Mouse (Mus musculus) kidney, adult 2 months (tissue): ENCODE data around the gene Far1. TPM values are rescaled to one million over a fixed set of nuclear protein-coding genes. Genes with fewer than 3 reads are reported as not detected.

Source experiments
- DNase-seq: peaks from one replicate; pipeline ENCODE4 v3.0.0; 2021
- H3K27ac ChIP-seq: fragments of 200-500 bp; 2 replicates; pipeline ENCODE4 v1.5.1; 2012; ENCODE audit warnings: low read depth, low read length, control low read depth, inconsistent platforms; ENCODE audit not compliant: insufficient read depth
- H3K27me3 ChIP-seq: fragments of 200-500 bp; replicated peaks from 2 replicates; pipeline ENCODE4 v1.6.1; 2012; ENCODE audit warnings: mild to moderate bottlenecking, moderate library complexity, low read length, inconsistent platforms; ENCODE audit not compliant: control insufficient read depth, insufficient read depth
- H3K36me3 ChIP-seq: fragments of 200-500 bp; 2 replicates; pipeline ENCODE4 v1.6.1; 2012; ENCODE audit warnings: mild to moderate bottlenecking, moderate library complexity, low read length, inconsistent platforms; ENCODE audit not compliant: control insufficient read depth, insufficient read depth
- H3K4me1 ChIP-seq: fragments of 200-500 bp; 2 replicates; pipeline ENCODE4 v1.6.1; 2011; ENCODE audit warnings: low read length; ENCODE audit not compliant: control insufficient read depth, insufficient read depth
- H3K4me3 ChIP-seq: fragments of 200-500 bp; 2 replicates; pipeline ENCODE4 v1.5.1; 2011; ENCODE audit warnings: mild to moderate bottlenecking, low read depth, low read length, control low read depth; ENCODE audit not compliant: insufficient read depth
- CTCF ChIP-seq: fragments of 200-500 bp; conservative IDR thresholded peaks from 2 replicates; pipeline ENCODE4 v1.5.1; 2011; ENCODE audit warnings: low read depth, mild to moderate bottlenecking, control low read depth, low read length, moderate library complexity, mixed read lengths; ENCODE audit not compliant: insufficient read depth, insufficient read length
- POLR2A ChIP-seq: fragments of 200-500 bp; IDR thresholded peaks from one replicate; pipeline ENCODE4 v1.6.1; 2011; ENCODE audit warnings: low read depth, low read length, control low read depth
- WGBS: fragments of 180-500 bp; shearing (Covaris S2); methylation state at CpG from one replicate; pipeline ENCODE4 v1.1.7; 2018; 5-methylcytosine and 5-hydroxymethylcytosine counted together
- polyA plus RNA-seq: library from polyadenylated mRNA; depleted of rRNA; stranded (reverse); fragments of >200 nt; gene quantifications from 2 replicates; pipeline ENCODE4 v1.2.3, GENCODE M21; 2012; rRNA removed

The Far1 gene
- polyA plus RNA-seq, 1 experiment: 28.6 TPM

DNA sequence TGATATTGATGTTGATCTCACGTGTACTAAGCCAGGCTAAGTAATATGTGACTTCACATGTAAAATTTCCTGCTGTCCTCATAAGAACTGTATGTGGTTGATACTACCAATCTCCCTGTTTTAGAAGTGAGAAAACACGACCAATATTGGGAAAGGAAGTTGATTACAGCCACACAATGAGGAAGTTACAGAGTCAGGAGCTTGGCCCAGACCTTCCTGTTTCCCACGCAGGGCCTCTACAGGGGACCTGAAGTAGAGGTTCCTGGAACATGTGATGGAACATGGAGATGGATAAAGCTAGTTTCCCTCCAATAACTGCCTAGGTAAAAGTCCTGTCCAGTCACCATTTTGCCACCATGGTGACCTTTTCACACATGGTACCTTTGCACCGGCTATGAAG lies 99.0 kb downstream of the Far1 start:
- Histone ChIP-seq H3K27ac (no peak overlapping the region), H3K4me3 (no peak overlapping the region), H3K4me1 (peaks cover 3% of the 10 kb centered on the region; the same call in 1 of the 2 replicates), H3K36me3 (no peaks in the 10 kb centered on the region), H3K27me3 (no peaks in the 10 kb centered on the region)
- WGBS: 77% methylated on average over 4 of the region's 4 CpGs
- no peak for TF ChIP-seq POLR2A
- TF ChIP-seq CTCF: no peak
- DNase-seq: no peak

GRCm38 (mm10) chr7:113614198-113614927 lies 100.7 kb downstream of the Far1 start:
- no peaks in the 10 kb centered on the region for H3K27me3 ChIP-seq
- WGBS: 86% methylated on average over 10 of the region's 10 CpGs
- no peak for TF ChIP-seq CTCF
- no peak for TF ChIP-seq POLR2A
- H3K4me3 ChIP-seq: no peak overlapping the region
- H3K4me1 ChIP-seq: no peaks in the 10 kb centered on the region
- DNase-seq: no peak
- H3K36me3 ChIP-seq: no peaks in the 10 kb centered on the region
- H3K27ac ChIP-seq: no peak overlapping the region

GRCm38 (mm10) chr7:113619166-113619565 lies 105.5 kb downstream of the Far1 start:
- H3K36me3 ChIP-seq: no peaks in the 10 kb centered on the region
- WGBS: 88% methylated on average over 2 of the region's 2 CpGs
- no peaks in the 10 kb centered on the region for H3K27me3 ChIP-seq
- DNase-seq: no peak
- no peak overlapping the region for H3K4me3 ChIP-seq
- TF ChIP-seq POLR2A: no peak
- TF ChIP-seq CTCF: no peak
- no peak overlapping the region for H3K27ac ChIP-seq
- H3K4me1 ChIP-seq: no peaks in the 10 kb centered on the region

DNA sequence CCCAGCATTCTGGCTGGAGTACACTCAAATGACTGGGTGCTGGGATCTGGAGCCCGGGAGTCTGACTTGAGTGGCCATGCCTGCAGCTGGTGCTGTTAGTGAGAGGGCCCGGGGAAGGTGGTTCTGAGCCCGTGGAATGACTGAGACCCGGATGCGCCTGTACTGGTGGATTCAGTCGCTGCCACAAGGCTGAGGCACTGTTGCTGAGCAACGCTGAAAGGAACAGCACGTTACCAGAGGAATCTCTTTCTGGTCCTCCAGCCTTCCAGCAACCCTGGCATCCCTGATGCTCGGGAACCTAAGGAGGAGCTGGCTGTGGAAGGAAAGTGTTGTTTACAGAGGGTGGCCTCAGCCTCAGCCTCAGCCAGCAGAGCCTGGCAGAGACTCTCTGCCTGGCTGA lies 106.1 kb downstream of the Far1 start:
- TF ChIP-seq POLR2A (no peak), CTCF (no peak)

More for the DNA sequence above, 106.1 kb downstream of the Far1 start:
- 89% methylated on average over 9 of the region's 9 CpGs for WGBS
- Histone ChIP-seq H3K4me3 (no peak overlapping the region), H3K36me3 (no peaks in the 10 kb centered on the region), H3K27ac (no peak overlapping the region), H3K4me1 (no peaks in the 10 kb centered on the region), H3K27me3 (no peaks in the 10 kb centered on the region)
- DNase-seq: no peak

Other genes with a start within 250 kb of the Far1 start
- 7.4 TPM in 2 replicates for gene Btbd10, start 144.4 kb upstream of the Far1 start, polyA plus RNA-seq
- gene Pth, start 125.3 kb upstream of the Far1 start, polyA plus RNA-seq: not detected in 2 replicates